ENCODE assay signal across 9 mouse cellular contexts in the genomic region with DNA sequence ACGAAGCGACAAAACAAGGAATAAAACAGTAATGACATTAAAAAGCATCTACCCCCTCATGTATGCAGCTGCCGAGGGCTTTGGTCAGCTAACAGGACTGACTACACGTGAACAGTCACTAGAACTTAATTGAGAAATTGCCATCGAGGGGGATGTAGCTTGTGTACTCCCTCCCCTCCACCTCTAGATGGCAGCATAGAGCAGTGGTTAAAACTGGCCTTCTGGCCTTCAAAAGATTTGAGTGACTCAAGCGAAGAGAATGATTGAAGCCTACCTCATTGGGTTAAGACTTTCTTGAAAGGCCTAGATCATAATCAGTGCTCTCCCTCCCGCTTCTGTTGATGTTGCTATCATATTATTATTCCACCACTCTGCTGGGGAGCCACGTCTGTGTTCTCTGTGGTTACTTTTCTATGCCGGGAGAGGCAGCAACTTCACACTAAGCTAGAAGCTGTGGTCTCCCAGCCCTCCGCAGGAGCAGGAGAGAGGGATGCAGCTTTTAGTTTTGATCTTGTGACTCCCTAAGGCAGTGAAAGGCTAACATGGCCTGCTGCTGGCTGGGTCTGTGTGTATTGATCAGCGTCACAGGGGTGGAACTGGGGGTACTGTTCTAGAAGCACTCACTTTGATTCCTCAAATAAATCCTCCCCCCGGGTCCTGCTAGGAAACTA.
A peak's percentile ranks its signal among the peaks of the same experiment; 100 is the strongest.
DNase-seq lines count a peak whose midpoint lies in the region; ATAC-seq lines count a peak whose summit lies in the region.
"Had no signal": no experiment of that assay in that cellular context is flagged by ENCODE, and none has a peak within 500 bp of the region (broad histone marks: within the 10 kb centered on the region; RNA-seq: fewer than 3 reads in every experiment).

No protein-coding gene starts in this region.

- H3K4me1 ChIP-seq in kidney, embryonic 16.5 days (ENCODE audit: insufficient read depth, low read length): no peaks in the 10 kb centered on the region
- H3K4me1 ChIP-seq in midbrain, embryonic 13.5 days (replicated peaks): no peaks in the 10 kb centered on the region
- H3K4me1 ChIP-seq: limb, embryonic 12.5 days had no signal

- no peak overlapping the region for H3K4me3 ChIP-seq in kidney, embryonic 16.5 days (ENCODE audit: low read length)
- no peak overlapping the region for H3K4me3 ChIP-seq in midbrain, embryonic 13.5 days (replicated peaks)
- H3K4me3 ChIP-seq: limb, embryonic 12.5 days had no signal

- H3K9me3 ChIP-seq in kidney, embryonic 16.5 days (ENCODE audit: low read length): no peaks in the 10 kb centered on the region
- no peaks in the 10 kb centered on the region for H3K9me3 ChIP-seq in midbrain, embryonic 13.5 days
- H3K9me3 ChIP-seq: limb, embryonic 12.5 days had no signal

- WGBS in kidney, embryonic 16.5 days: 52% methylated on average over 12 of the region's 12 CpGs
- 47% methylated on average over 12 of the region's 12 CpGs for WGBS in midbrain, embryonic 13.5 days

- no peak overlapping the region for H3K4me2 ChIP-seq in kidney, embryonic 16.5 days (replicated peaks; ENCODE audit: low read depth, low read length)
- no peak overlapping the region for H3K4me2 ChIP-seq in midbrain, embryonic 13.5 days (replicated peaks)
- H3K4me2 ChIP-seq: limb, embryonic 12.5 days had no signal

- no peak overlapping the region for H3K27ac ChIP-seq in kidney, embryonic 16.5 days (ENCODE audit: low read length)
- H3K27ac ChIP-seq in midbrain, embryonic 13.5 days: no peak overlapping the region
- H3K27ac ChIP-seq: limb, embryonic 12.5 days had no signal

- DNase-seq in gastrocnemius, postnatal 10 days: peak; percentile 6
- no peak for DNase-seq in gastrocnemius, adult 8-10 months (ENCODE audit: low spot score in 2 of 2)
- peak; percentile 9 for DNase-seq in urinary bladder, postnatal 14 days (ENCODE audit: low spot score)
- no peak for DNase-seq in urinary bladder, adult 2 months (ENCODE audit: low spot score)
- DNase-seq in embryo, embryonic 10 days (ENCODE audit: low spot score): peak; percentile 83
- no peak for DNase-seq in T-cell, adult 2 months (ENCODE audit: low spot score)

- H3K9ac ChIP-seq in kidney, embryonic 16.5 days (replicated peaks; ENCODE audit: low read length): no peak overlapping the region
- H3K9ac ChIP-seq in midbrain, embryonic 13.5 days (replicated peaks): no peak overlapping the region
- H3K9ac ChIP-seq: limb, embryonic 12.5 days had no signal

- H3K36me3 ChIP-seq in kidney, embryonic 16.5 days (ENCODE audit: insufficient read depth, low read length): no peaks in the 10 kb centered on the region
- no peaks in the 10 kb centered on the region for H3K36me3 ChIP-seq in midbrain, embryonic 13.5 days
- H3K36me3 ChIP-seq: limb, embryonic 12.5 days had no signal

- H3K27me3 ChIP-seq in kidney, embryonic 16.5 days (ENCODE audit: insufficient read depth, low read length): no peaks in the 10 kb centered on the region
- H3K27me3 ChIP-seq in midbrain, embryonic 13.5 days: peaks cover 4% of the 10 kb centered on the region; the same call in 1 of the 2 replicates
- H3K27me3 ChIP-seq: limb, embryonic 12.5 days had no signal

- ATAC-seq in kidney, embryonic 16.5 days (ENCODE audit: low FRiP score, low TSS enrichment): peak; percentile 23; the same call in 1 of the 2 replicates
- peak; percentile 62 for ATAC-seq in midbrain, embryonic 13.5 days

Comparison
In these comparisons a context has a peak if more than half of its experiments do, and no peak if none do; other contexts are left out.
1. DNase-seq: peak in gastrocnemius, postnatal 10 days (single experiment), urinary bladder, postnatal 14 days (single experiment) and embryo, embryonic 10 days (single experiment); none in gastrocnemius, adult 8-10 months (0 of 2), urinary bladder, adult 2 months (single experiment) and T-cell, adult 2 months (single experiment).